Mouse (Mus musculus) kidney, adult 9 months (tissue): ENCODE data around the gene Aox3.

Experiments
- DNase-seq: peaks from one replicate; pipeline ENCODE4 v3.0.0; 2022

Gene Aox3

DNA sequence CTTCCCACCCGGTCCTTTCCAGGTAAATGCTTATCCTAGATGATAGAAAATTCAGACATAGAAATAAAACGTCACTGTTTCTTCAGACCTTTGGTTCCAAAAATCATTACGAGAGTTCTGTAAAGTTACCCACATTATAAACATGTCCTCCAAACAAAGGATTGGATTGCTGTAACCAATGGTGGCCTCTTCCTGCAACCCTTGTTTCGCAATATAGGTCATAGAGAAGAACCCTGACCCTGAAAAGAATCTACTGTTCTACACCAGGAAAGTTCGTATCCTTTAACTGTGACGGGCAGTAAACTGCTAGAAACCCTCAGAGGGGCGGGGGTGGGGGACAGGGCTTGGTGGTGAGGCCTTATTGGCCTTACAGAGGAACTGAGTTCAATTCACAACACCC, 99.9 kb downstream of the Aox3 start:
- no peak for DNase-seq

DNA sequence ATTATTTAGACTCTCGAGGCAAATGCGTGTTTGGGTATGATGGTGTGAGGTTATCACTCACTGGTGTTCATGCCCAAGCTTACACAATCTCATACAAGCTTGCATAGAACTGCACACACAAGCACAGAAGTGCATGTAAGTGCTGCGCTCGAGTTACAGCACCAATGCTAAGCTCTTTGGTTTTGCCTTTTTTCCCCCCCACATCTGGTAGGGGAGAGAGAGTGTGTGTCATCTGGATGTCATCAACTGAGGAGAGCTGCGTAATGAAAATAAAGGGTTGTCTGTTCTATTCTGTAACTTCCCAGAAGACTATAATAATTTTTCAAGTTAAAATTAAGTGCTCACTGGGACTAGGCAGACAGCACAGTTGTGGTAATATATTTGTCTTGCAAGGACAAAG, 100.9 kb downstream of the Aox3 start:
- no peak for DNase-seq

DNA sequence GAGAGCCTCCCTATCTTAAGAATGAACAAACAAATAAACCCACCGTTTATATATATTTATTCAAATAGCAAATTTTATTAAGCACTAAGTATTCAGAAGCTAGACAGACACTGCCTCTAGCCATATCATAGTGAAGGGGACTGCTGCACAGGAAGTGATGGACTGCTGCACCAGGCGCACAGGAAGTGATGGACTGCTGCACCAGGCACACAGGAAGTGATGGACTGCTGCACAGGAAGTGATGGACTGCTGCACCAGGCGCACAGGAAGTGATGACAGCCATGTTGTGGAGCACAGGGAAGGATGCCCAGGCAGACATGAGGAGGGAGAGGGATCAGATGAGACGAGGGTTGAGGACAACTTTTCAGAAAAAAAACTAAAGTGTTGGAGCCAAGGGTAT, 102.4 kb downstream of the Aox3 start:
- DNase-seq = no peak

DNA sequence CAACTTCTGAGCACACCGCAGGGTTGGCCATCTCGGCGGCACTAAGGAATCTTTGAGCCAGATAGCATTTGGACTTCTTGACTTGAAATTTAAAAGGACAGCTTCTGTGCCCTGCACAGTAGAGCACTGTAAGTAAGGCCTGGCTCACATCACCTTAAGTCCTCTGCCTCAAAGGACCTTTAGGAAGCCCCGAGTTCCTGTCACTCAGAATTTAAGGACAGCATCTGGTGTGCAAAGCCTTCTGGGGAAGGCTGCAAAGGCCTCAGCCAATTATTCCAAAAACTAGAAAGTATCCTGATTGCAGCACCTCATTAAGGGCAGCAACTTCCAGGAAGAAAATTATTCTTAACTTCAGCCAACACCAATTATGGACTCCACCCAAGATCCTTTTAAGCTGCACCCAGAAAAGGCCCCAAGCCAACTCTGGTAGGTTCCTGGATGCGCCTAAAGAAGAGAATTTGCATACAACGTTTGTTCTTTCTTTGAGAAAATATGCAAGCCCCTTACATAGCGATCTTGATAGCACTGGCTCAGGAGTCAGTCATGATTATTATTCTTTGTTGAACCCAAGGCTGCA, 103.1 kb downstream of the Aox3 start:
- no peak for DNase-seq

DNA sequence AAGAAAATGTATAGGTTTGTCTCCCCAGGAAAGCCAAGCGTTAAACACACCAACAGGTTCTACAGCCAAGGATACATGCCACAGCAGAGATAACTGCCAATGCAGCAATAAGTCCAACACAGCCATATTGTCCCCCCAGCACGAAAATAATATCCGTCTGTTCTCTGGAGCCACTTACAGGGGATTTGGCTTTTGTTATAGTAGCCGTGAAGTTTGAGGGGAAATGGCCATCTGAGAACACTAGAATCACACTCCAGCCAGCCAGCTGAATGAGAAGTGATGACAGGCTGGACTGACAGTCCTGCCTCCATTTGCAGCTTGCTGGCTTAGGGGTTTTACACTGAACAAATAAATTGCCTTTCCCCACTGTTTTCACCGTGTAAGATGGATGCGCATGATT, 108.1 kb downstream of the Aox3 start:
- DNase-seq = no peak

DNA sequence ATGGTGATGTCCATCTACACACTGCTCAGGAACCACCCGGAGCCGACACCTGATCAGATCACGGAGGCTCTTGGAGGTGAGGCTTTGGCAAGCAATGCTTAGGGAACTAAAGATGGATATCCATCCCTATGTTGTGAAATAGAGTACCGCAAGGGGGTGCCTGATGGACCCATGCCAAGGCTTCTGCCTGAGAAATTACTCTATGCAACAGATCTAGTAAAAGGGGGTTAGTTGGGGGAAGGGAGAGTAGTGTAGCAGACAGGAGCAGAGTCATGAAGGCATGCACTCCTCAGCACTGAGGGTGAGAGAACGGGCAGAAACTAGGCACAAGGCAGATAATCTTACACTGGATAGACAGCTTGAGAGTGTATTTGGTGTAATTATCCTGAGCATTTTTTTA, 108.9 kb downstream of the Aox3 start:
- no peak for DNase-seq

DNA sequence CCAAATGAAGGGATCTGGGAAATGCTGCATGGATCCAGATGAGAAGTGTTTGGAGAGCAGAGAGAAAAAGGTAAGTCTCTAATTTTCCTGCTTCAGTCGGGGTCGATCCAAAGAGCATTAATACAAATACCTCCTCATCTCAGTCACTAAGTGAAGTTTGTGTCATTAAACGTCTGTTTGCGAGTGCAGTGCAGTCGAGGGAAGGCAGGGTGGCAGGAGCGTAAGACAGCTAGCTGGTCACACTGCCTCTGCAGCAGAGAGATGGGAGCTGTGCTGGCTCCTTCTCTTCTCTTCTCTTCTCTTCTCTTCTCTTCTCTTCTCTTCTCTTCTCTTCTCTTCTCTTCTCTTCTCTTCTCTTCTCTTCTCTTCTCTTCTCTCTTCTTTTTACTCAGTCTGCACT, 115.2 kb downstream of the Aox3 start:
- DNase-seq = no peak

DNA sequence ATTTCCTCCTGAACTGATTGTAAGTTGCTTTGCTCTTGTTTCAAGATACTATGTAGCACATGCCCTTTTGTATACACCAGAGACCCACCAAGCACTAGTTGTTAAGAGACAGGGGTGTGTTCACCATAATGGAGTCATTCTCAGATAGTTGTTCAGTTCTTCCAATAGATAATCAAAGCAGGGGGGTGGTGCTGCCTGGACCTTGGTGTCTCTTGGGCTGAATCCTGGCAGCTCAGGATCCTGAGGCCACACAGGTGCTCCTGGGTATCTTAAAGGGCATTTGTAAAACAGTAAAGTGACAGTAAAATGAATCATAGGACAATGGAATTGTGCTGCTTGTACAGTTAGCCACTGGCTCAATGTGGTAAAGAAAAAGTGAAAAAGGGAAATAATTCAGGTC, 116.0 kb downstream of the Aox3 start:
- no peak for DNase-seq

DNA sequence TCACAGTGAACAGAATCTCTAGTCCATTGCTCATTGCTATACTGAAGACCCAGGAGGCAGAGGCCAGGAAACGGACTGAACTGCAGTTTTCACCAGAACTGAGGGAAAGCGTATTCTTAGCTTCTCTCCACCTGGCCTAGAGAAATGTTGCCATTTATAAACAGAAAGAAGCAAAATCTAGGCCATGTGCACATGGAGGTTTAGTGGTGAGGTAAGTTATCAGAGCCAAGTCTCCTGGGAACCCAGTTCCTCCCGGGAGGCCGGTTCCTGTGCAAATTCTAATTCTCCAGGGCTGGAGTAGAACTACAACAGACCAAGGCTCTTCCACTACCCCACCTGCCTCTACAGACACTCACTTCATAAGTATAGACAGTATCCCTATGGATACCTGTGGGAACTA, 116.8 kb downstream of the Aox3 start:
- no peak for DNase-seq

DNA sequence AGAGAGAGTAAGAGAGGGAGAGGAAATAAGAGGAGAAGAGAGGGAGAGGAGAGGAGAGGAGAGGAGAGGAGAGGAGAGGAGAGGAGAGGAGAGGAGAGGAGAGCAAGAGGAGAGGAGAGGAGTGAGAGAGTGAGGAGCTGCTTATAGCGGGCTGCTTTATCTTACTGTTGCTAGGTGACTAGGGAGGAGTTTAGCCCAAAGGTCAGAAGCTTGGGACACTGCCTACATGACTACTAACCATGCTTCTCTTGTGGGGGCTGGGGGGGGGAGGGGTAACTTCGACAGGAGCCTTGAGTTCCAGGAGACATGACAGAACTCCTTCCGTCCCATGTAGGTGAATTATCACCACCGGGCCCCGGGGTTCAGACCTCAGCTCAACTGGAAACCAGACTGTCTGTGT, 117.6 kb downstream of the Aox3 start:
- DNase-seq = no peak

DNA sequence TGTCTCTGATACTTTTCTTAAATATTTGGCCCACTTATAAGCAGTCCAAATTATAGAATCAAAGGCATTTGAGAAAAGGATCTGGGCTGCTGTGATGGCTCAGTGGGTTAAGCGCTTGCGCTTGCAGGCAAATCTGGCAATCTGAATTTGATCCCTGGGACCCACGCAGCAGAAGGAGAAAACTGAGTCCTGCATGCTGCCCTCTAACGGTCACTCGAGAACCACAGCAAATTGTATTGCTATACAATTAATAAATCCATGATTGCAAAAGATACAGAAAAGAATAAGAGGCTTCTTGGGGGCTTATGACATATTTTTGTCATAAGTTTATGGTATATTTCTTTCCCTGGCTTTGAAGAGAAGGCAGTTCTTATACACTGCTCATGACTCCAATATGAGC, 122.5 kb downstream of the Aox3 start:
- DNase-seq = no peak

DNA sequence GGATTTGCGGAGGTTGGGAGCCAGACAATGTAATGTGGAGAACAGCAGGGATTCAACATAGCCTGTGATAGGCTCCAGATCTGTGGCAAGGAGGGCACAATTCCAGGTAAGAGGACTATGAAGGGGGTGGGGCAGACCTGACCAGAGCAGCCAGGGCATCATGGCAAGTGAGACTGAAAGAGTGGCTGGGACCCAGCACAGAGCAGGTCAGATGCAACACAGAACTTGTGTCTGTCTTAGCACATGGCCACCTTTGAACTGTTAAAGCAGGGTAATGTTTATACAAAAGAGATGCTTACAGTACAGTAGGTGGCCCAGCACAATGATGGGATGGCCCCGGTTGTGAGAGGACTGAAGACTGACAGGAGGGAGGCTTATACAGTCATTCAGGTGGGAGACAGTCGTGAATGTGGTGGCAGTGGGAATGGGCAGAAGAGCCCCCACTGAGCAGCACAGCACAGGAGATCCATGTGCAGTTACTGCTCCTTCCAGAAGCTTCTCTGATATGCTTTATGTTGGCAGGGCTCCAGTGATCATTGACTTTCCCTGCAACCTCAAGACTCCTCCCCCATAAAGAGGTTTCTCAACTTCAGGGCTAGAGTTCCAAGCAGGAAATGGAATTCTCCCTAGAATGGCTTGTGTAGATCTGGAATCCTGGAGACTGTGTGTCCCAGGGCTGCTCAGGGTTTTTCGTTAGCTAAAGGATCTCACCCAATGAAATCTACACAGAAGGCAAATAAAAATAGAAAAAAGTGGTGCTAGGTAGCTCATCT, 124.8 kb downstream of the Aox3 start:
- DNase-seq = peak; percentile 4

DNA sequence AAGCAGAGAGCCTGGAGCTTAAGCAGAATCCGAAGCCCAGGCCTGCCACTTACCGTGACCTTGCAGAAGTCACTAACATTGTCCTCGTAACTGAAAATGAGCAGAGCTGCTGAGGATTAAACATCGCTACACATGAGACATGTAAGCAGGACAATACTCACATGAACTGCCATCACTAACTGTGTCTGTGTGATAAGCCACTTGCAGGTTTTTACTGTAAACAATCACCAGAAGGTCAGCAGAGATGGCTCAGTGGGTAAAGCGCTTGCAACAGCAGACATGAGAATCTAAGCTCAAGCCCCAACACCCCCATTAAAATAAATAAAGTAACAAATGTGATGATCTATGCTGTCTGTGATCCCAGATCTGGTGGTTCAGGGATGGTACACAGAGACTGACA, 125.5 kb downstream of the Aox3 start:
- DNase-seq = no peak

DNA sequence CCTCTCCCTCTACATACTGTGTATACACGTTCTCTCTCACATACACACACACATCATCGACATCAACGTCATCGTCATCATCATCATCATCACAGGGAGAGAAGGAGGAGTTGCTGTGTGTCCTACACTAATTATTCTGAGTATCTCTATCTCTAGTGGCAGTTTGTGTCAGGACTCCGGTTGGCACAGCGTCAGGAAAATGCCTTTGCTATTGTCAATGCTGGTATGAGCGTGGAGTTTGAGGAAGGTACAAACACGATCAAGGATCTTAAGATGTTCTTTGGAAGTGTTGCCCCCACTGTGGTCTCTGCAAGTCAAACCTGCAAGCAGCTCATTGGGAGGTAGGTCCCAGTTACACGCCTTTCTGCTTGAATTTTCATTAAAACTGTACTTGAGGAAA, 126.0 kb downstream of the Aox3 start:
- DNase-seq = no peak

DNA sequence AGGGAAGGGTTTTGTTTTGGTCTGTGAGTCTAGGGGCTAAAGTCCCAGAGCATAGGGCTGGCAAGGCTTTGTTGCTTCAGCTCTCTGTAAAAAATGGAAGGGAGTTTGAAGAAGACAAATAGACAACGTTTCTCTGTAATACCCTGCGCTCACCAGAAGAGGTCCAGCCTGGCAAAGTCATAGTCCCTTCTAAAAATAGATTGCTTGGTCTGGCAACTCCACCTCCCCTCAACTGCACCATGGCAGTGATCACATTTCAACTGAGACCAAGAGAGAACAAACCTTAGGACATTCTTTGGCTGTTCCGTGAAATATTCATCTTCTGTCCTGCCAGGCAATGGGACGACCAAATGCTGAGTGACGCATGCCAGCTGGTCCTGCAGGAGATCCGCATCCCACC, 127.4 kb downstream of the Aox3 start:
- DNase-seq = peak; percentile 2

DNA sequence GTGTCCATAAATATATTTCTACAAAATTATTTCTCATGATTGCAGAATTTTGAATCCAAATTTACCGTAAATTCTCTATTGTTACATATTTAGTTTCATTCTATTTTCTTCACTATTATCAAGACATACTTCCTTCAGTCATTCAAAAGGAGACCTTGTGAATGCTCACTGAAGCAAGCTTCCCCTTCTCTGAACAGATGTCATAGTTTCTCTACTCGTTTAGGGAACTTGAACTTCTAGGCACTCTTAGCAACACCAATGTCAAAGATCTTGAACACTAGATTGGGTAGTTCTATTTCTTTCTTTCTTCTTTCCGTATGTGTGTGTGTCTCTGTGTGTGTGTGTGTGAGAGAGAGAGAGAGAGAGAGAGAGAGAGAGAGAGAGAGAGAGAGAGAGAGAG, 131.6 kb downstream of the Aox3 start:
- DNase-seq = no peak

DNA sequence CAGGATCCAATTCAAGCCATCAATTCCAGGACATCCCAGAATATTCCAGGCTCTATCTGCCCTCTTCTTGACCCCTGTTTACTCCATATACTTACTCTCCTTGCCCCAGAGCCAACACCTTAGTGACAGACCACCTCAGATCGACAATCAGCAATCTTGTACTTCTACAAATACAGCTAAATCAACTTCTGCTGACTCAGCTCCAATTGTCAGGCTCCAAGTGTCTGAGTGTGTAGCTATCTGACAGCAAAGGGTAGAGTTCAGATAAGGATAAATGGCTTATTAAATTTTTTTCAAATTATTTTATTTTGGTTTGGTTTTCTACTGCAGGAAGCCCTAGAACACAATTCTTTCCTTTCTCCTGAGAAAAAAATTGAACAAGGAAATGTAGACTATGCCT, 135.6 kb downstream of the Aox3 start:
- DNase-seq = no peak
